Mouse (Mus musculus): Measurements from ENCODE around the gene Usp20. TPM values are rescaled to one million over a fixed set of nuclear protein-coding genes. Genes with fewer than 3 reads are reported as not detected.

Usp20 gene
- polyA plus RNA-seq, 1 experiment from 2014 or later, result 4.7 TPM

- Histone ChIP-seq H3K4me1 (replicated peaks) (peaks cover 12% of the 10 kb centered on the region), H3K27ac (no peak overlapping the region), H3K9ac (no peak overlapping the region), H3K4me3 (replicated peaks) (no peak overlapping the region), H3K36me3 (peaks cover 18% of the 10 kb centered on the region), H3K4me2 (no peak overlapping the region), H3K9me3 (replicated peaks) (no peaks in the 10 kb centered on the region), H3K27me3 (no peaks in the 10 kb centered on the region)
- 68% methylated on average over 1 of the region's 1 CpGs for WGBS (ENCODE audit: insufficient replicate concordance)
- DNase-seq (no peak), ATAC-seq (ENCODE audit: low read depth) (no peak)
These were observed 61.8 kb downstream of the Usp20 start for GRCm38 (mm10) chr2:31043856-31044255.

- H3K27me3 ChIP-seq, result no peaks in the 10 kb centered on the region
- peaks cover 18% of the 10 kb centered on the region for H3K36me3 ChIP-seq
- no peak overlapping the region for H3K4me2 ChIP-seq
- peak; percentile 60; the same call in 1 of the 2 replicates for ATAC-seq (ENCODE audit: low read depth)
- WGBS (ENCODE audit: insufficient replicate concordance), result 30% methylated on average over 6 of the region's 6 CpGs
- H3K4me3 ChIP-seq (replicated peaks), result no peak overlapping the region
- no peaks in the 10 kb centered on the region for H3K9me3 ChIP-seq (replicated peaks)
- H3K4me1 ChIP-seq (replicated peaks), result peaks cover 12% of the 10 kb centered on the region
- DNase-seq, result no peak
- H3K9ac ChIP-seq, result no peak overlapping the region
- no peak overlapping the region for H3K27ac ChIP-seq
These were observed 66.0 kb downstream of the Usp20 start for GRCm38 (mm10) chr2:31048037-31048436.

GRCm38 (mm10) chr2:31052441-31052840, 70.4 kb downstream of the Usp20 start:
- ATAC-seq (ENCODE audit: low read depth), result no peak
- no peaks in the 10 kb centered on the region for H3K27me3 ChIP-seq

GRCm38 (mm10) chr2:31053426-31053825, 71.3 kb downstream of the Usp20 start:
- Histone ChIP-seq H3K36me3 (peaks cover 57% of the 10 kb centered on the region), H3K27ac (no peak overlapping the region), H3K4me3 (replicated peaks) (no peak overlapping the region), H3K4me2 (no peak overlapping the region), H3K9me3 (replicated peaks) (no peaks in the 10 kb centered on the region), H3K9ac (no peak overlapping the region), H3K27me3 (no peaks in the 10 kb centered on the region), H3K4me1 (replicated peaks) (peaks cover 5% of the 10 kb centered on the region)
- WGBS (ENCODE audit: insufficient replicate concordance), result 76% methylated on average over 13 of the region's 13 CpGs
- no peak for ATAC-seq (ENCODE audit: low read depth)
- no peak for DNase-seq

More at GRCm38 (mm10) chr2:31052441-31052840, 70.4 kb downstream of the Usp20 start:
- H3K4me3 ChIP-seq (replicated peaks), result no peak overlapping the region
- no peak overlapping the region for H3K9ac ChIP-seq
- WGBS (ENCODE audit: insufficient replicate concordance), result 77% methylated on average over 10 of the region's 10 CpGs
- no peaks in the 10 kb centered on the region for H3K9me3 ChIP-seq (replicated peaks)
- H3K27ac ChIP-seq, result no peak overlapping the region
- peaks cover 50% of the 10 kb centered on the region for H3K36me3 ChIP-seq
- no peak overlapping the region for H3K4me2 ChIP-seq
- peaks cover 12% of the 10 kb centered on the region for H3K4me1 ChIP-seq (replicated peaks)
- DNase-seq, result no peak

- H3K27ac ChIP-seq, result no peak overlapping the region
- DNase-seq, result no peak
- H3K27me3 ChIP-seq, result no peaks in the 10 kb centered on the region
- no peaks in the 10 kb centered on the region for H3K9me3 ChIP-seq (replicated peaks)
- H3K36me3 ChIP-seq, result peaks cover 61% of the 10 kb centered on the region
- no peaks in the 10 kb centered on the region; the same call in 1 of the 2 replicates for H3K4me1 ChIP-seq (replicated peaks)
- no peak for ATAC-seq (ENCODE audit: low read depth)
- WGBS (ENCODE audit: insufficient replicate concordance), result 78% methylated on average over 11 of the region's 11 CpGs
- H3K4me3 ChIP-seq (replicated peaks), result no peak overlapping the region
- no peak overlapping the region for H3K9ac ChIP-seq
- H3K4me2 ChIP-seq, result no peak overlapping the region
These were observed 71.8 kb downstream of the Usp20 start for GRCm38 (mm10) chr2:31053851-31054340.

- Histone ChIP-seq H3K27me3 (no peaks in the 10 kb centered on the region), H3K36me3 (peaks cover 61% of the 10 kb centered on the region), H3K9ac (no peak overlapping the region), H3K4me2 (no peak overlapping the region), H3K9me3 (replicated peaks) (no peaks in the 10 kb centered on the region), H3K4me1 (replicated peaks) (peaks cover 10% of the 10 kb centered on the region), H3K27ac (no peak overlapping the region), H3K4me3 (replicated peaks) (no peak overlapping the region)
- DNase-seq, result no peak
- no peak for ATAC-seq (ENCODE audit: low read depth)
- 79% methylated on average over 3 of the region's 3 CpGs for whole genome bisulfite sequencing (ENCODE audit: insufficient replicate concordance)
These were observed 74.0 kb downstream of the Usp20 start for GRCm38 (mm10) chr2:31056070-31056469.

GRCm38 (mm10) chr2:31057549-31058177, 75.6 kb downstream of the Usp20 start:
- no peaks in the 10 kb centered on the region for H3K27me3 ChIP-seq
- peaks cover 48% of the 10 kb centered on the region for H3K36me3 ChIP-seq
- DNase-seq, result no peak
- no peak overlapping the region for H3K4me3 ChIP-seq (replicated peaks)
- WGBS (ENCODE audit: insufficient replicate concordance), result 81% methylated on average over 6 of the region's 6 CpGs
- H3K4me2 ChIP-seq, result no peak overlapping the region
- no peaks in the 10 kb centered on the region for H3K9me3 ChIP-seq (replicated peaks)
- no peak overlapping the region for H3K27ac ChIP-seq
- no peak for ATAC-seq (ENCODE audit: low read depth)
- H3K9ac ChIP-seq, result no peak overlapping the region
- peaks cover 24% of the 10 kb centered on the region for H3K4me1 ChIP-seq (replicated peaks)

GRCm38 (mm10) chr2:31058443-31058842, 76.4 kb downstream of the Usp20 start:
- DNase-seq, result no peak
- no peak overlapping the region for H3K9ac ChIP-seq
- no peak for ATAC-seq (ENCODE audit: low read depth)
- no peak overlapping the region for H3K27ac ChIP-seq
- WGBS (ENCODE audit: insufficient replicate concordance), result 77% methylated on average over 4 of the region's 4 CpGs
- H3K9me3 ChIP-seq (replicated peaks), result no peaks in the 10 kb centered on the region
- H3K4me1 ChIP-seq (replicated peaks), result peaks cover 29% of the 10 kb centered on the region
- no peak overlapping the region for H3K4me2 ChIP-seq
- H3K27me3 ChIP-seq, result no peaks in the 10 kb centered on the region
- H3K36me3 ChIP-seq, result peaks cover 44% of the 10 kb centered on the region
- no peak overlapping the region for H3K4me3 ChIP-seq (replicated peaks)

GRCm38 (mm10) chr2:31060271-31060670, 78.2 kb downstream of the Usp20 start:
- H3K36me3 ChIP-seq, result peaks cover 35% of the 10 kb centered on the region
- no peak for ATAC-seq (ENCODE audit: low read depth)
- no peaks in the 10 kb centered on the region for H3K9me3 ChIP-seq (replicated peaks)
- no peak overlapping the region for H3K4me3 ChIP-seq (replicated peaks)
- 0 out of 2 replicates have a peak overlapping the region, but pooled peaks have one; percentile 39 for H3K27ac ChIP-seq
- H3K27me3 ChIP-seq, result no peaks in the 10 kb centered on the region
- H3K4me2 ChIP-seq, result peak overlapping the region; percentile 60; the same call in 1 of the 2 replicates
- no peak for DNase-seq
- H3K9ac ChIP-seq, result 0 out of 2 replicates have a peak overlapping the region, but pooled peaks have one; percentile 53
- peaks cover 29% of the 10 kb centered on the region for H3K4me1 ChIP-seq (replicated peaks)
- 65% methylated on average over 1 of the region's 1 CpGs for WGBS (ENCODE audit: insufficient replicate concordance)

- DNase-seq, result no peak
These were observed 79.0 kb downstream of the Usp20 start for GRCm38 (mm10) chr2:31060787-31061730.

More at GRCm38 (mm10) chr2:31060787-31061730, 79.0 kb downstream of the Usp20 start:
- Histone ChIP-seq H3K9ac (peak overlapping the region; percentile 53), H3K4me2 (peak overlapping the region; percentile 60), H3K36me3 (peaks cover 27% of the 10 kb centered on the region), H3K9me3 (replicated peaks) (no peaks in the 10 kb centered on the region), H3K27ac (peak overlapping the region; percentile 39; the same call in 1 of the 2 replicates), H3K27me3 (no peaks in the 10 kb centered on the region), H3K4me1 (replicated peaks) (peaks cover 29% of the 10 kb centered on the region), H3K4me3 (replicated peaks) (peak overlapping the region; percentile 25)
- WGBS (ENCODE audit: insufficient replicate concordance), result 25% methylated on average over 28 of the region's 28 CpGs
- ATAC-seq (ENCODE audit: low read depth), result peak; percentile 51

Data from liver, embryonic 13.5 days (tissue).